Mouse (Mus musculus) midbrain, embryonic 16.5 days (tissue): ENCODE data around the gene G3bp1. TPM values are rescaled to one million over a fixed set of nuclear protein-coding genes. Genes with fewer than 3 reads are reported as not detected.

Experiments
- ATAC-seq: fragments of 200-750 bp; cut with Nextera tagmentation; 2 replicates; pipeline ENCODE4 v1.8.0; 2017; ENCODE audit warnings: moderate TSS enrichment
- H3K27ac ChIP-seq: fragments of 300-500 bp; sonication (generic); 2 replicates; pipeline ENCODE4 v1.5.1; 2014; ENCODE audit warnings: mild to moderate bottlenecking, low read length, mixed read lengths
- H3K27me3 ChIP-seq: fragments of 300-500 bp; sonication (generic); 2 replicates; pipeline ENCODE4 v1.6.1; 2014; ENCODE audit warnings: low read depth, low read length, mixed read lengths; ENCODE audit not compliant: control insufficient read depth, insufficient read depth
- H3K36me3 ChIP-seq: fragments of 300-500 bp; sonication (generic); 2 replicates; pipeline ENCODE4 v1.6.1; 2014; ENCODE audit warnings: mild to moderate bottlenecking, low read length, moderate library complexity, mixed read lengths; ENCODE audit not compliant: control insufficient read depth, insufficient read depth
- H3K4me1 ChIP-seq: fragments of 300-500 bp; sonication (generic); 2 replicates; pipeline ENCODE4 v1.6.1; 2014; ENCODE audit warnings: mild to moderate bottlenecking, low read length, mixed read lengths; ENCODE audit not compliant: control insufficient read depth, insufficient read depth
- H3K4me2 ChIP-seq: fragments of 300-500 bp; sonication (generic); 2 replicates; pipeline ENCODE4 v1.6.1; 2014; ENCODE audit warnings: mild to moderate bottlenecking, low read length, mixed read lengths
- H3K4me3 ChIP-seq: fragments of 300-500 bp; sonication (generic); 2 replicates; pipeline ENCODE4 v1.5.1; 2014; ENCODE audit warnings: low read depth, mild to moderate bottlenecking, low read length, moderate library complexity, mixed read lengths
- H3K9ac ChIP-seq: fragments of 300-500 bp; sonication (generic); 2 replicates; pipeline ENCODE4 v1.6.1; 2014; ENCODE audit warnings: low read depth, low read length, mixed read lengths
- H3K9me3 ChIP-seq: fragments of 300-500 bp; sonication (generic); replicated peaks from 2 replicates; pipeline ENCODE4 v1.6.1; 2014; ENCODE audit warnings: mild to moderate bottlenecking, low read length, mixed read lengths; ENCODE audit not compliant: control insufficient read depth, poor library complexity, severe bottlenecking
- WGBS: fragments of 180-500 bp; shearing (Covaris S2); extraction: QIAGEN DNeasy Blood & Tissue Kit; methylation state at CpG from one replicate; pipeline ENCODE4 v1.1.7; 2014; 5-methylcytosine and 5-hydroxymethylcytosine counted together
- microRNA-seq: library from miRNA; unstranded; fragments of <30 nt; microRNA quantifications from one replicate; pipeline ENCODE4, GENCODE M21; 2017
- polyA plus RNA-seq: library from polyadenylated mRNA; unstranded; fragments of >200 nt; fragmentation: Nextera tagmentation; extraction: Ambion mirVana; gene quantifications from 2 replicates; pipeline ENCODE4 v1.2.1, GENCODE M21; 2015

The G3bp1 gene
- polyA plus RNA-seq, 1 experiment from 2014 or later = 92.4 TPM

GRCm38 (mm10) chr11:55545690-55546089, 76.2 kb downstream of the G3bp1 start:
- Histone ChIP-seq H3K4me2 (no peak overlapping the region), H3K36me3 (no peaks in the 10 kb centered on the region), H3K4me1 (no peaks in the 10 kb centered on the region), H3K27me3 (no peaks in the 10 kb centered on the region), H3K9me3 (0 out of 2 replicates have a peak, but pooled peaks cover 2% of the 10 kb centered on the region), H3K4me3 (no peak overlapping the region), H3K9ac (no peak overlapping the region), H3K27ac (no peak overlapping the region)
- no peak for ATAC-seq
- WGBS = 89% methylated on average over 1 of the region's 1 CpGs

Small RNA genes within 50 kb of the gene (microRNA-seq; reads per million reads assigned to microRNA genes)
- gene Mir7652 = not detected

Other genes with a start within 250 kb of the G3bp1 start
- gene Fat2, start 133.1 kb upstream of the G3bp1 start, polyA plus RNA-seq = 0.07 and 0.08 TPM in 2 replicates
- gene Sparc, start 46.5 kb upstream of the G3bp1 start, polyA plus RNA-seq = 426 and 452 TPM in 2 replicates
- gene Atox1, start 8.4 kb upstream of the G3bp1 start, polyA plus RNA-seq = 196 and 215 TPM in 2 replicates
- gene Glra1, start 138.5 kb downstream of the G3bp1 start, polyA plus RNA-seq = 0.32 and 0.44 TPM in 2 replicates